Comparison of ENCODE assay signal across 27 mouse cellular contexts in genomic region chr3:138586213-138586612, GRCm38 (mm10).
A peak's percentile ranks its signal among the peaks of the same experiment; 100 is the strongest.
DNase-seq lines count a peak whose midpoint lies in the region; ATAC-seq lines count a peak whose summit lies in the region.
"Had no signal": no experiment of that assay in that cellular context is flagged by ENCODE, and none has a peak within 500 bp of the region (broad histone marks: within the 10 kb centered on the region; RNA-seq: fewer than 3 reads in every experiment).

No protein-coding gene starts in this region.

- peaks cover 5% of the 10 kb centered on the region; the same call in 1 of the 2 replicates for H3K4me1 ChIP-seq in hindbrain, embryonic 10.5 days (replicated peaks)
- no peaks in the 10 kb centered on the region for H3K4me1 ChIP-seq in hindbrain, embryonic 16.5 days (ENCODE audit: control insufficient read depth, insufficient read depth, low read depth, low read length)
- no peaks in the 10 kb centered on the region for H3K4me1 ChIP-seq in neural tube, embryonic 11.5 days (ENCODE audit: control insufficient read depth, insufficient read depth, low read length)
- no peaks in the 10 kb centered on the region for H3K4me1 ChIP-seq in neural tube, embryonic 15.5 days
- H3K4me1 ChIP-seq: embryonic facial prominence, embryonic 10.5 days; embryonic facial prominence, embryonic 13.5 days; hindbrain, embryonic 15.5 days had no signal

- H3K36me3 ChIP-seq in hindbrain, embryonic 10.5 days: no peaks in the 10 kb centered on the region
- H3K36me3 ChIP-seq in hindbrain, embryonic 16.5 days (ENCODE audit: control insufficient read depth, insufficient read depth, low read length): no peaks in the 10 kb centered on the region
- no peaks in the 10 kb centered on the region for H3K36me3 ChIP-seq in neural tube, embryonic 11.5 days (ENCODE audit: control insufficient read depth, insufficient read depth, low read length)
- H3K36me3 ChIP-seq in neural tube, embryonic 15.5 days: no peaks in the 10 kb centered on the region
- H3K36me3 ChIP-seq: embryonic facial prominence, embryonic 10.5 days; embryonic facial prominence, embryonic 13.5 days; heart, embryonic 10.5 days; heart, embryonic 13.5 days; hindbrain, embryonic 15.5 days had no signal

- H3K4me2 ChIP-seq in hindbrain, embryonic 16.5 days (ENCODE audit: low read length): no peak overlapping the region
- no peak overlapping the region for H3K4me2 ChIP-seq in neural tube, embryonic 11.5 days (ENCODE audit: low read depth)
- no peak overlapping the region for H3K4me2 ChIP-seq in neural tube, embryonic 15.5 days
- H3K4me2 ChIP-seq: embryonic facial prominence, embryonic 13.5 days; forebrain, embryonic 13.5 days; heart, embryonic 13.5 days; hindbrain, embryonic 15.5 days had no signal

- peak; percentile 32 for DNase-seq in embryo, embryonic 10.5 days (ENCODE audit: low spot score)
- DNase-seq in embryo, embryonic 9.5 days (ENCODE audit: extremely low spot score): no peak
- DNase-seq in hindbrain, embryonic 10.5 days (ENCODE audit: low spot score): no peak
- peak; percentile 30 for DNase-seq in neural tube, embryonic 11.5 days (ENCODE audit: low spot score)
- DNase-seq: adrenal gland, adult 8-10 months; adrenal gland, postnatal 25 days; cerebellum, adult 18-20 months; cerebellum, adult 9-10 months; cerebellum, postnatal 14 days; forebrain, postnatal 0 days; gastrocnemius, postnatal 25 days; heart, adult 2 months; heart, postnatal 14 days; heart, postnatal 4 days; kidney, adult 18-20 months had no signal

- 45% methylated on average over 7 of the region's 7 CpGs for WGBS in hindbrain, embryonic 10.5 days
- WGBS in hindbrain, embryonic 16.5 days: 30% methylated on average over 7 of the region's 7 CpGs
- 24% methylated on average over 7 of the region's 7 CpGs for WGBS in neural tube, embryonic 11.5 days
- WGBS in neural tube, embryonic 15.5 days: 22% methylated on average over 7 of the region's 7 CpGs

- no peak overlapping the region for H3K4me3 ChIP-seq in hindbrain, embryonic 10.5 days
- no peak overlapping the region for H3K4me3 ChIP-seq in hindbrain, embryonic 16.5 days (ENCODE audit: low read length)
- H3K4me3 ChIP-seq in neural tube, embryonic 11.5 days (ENCODE audit: low read depth, low read length): no peak overlapping the region
- no peak overlapping the region for H3K4me3 ChIP-seq in neural tube, embryonic 15.5 days (replicated peaks)
- H3K4me3 ChIP-seq: embryonic facial prominence, embryonic 10.5 days; embryonic facial prominence, embryonic 13.5 days; erythroblast, embryonic 14.5 days; forebrain, embryonic 13.5 days; heart, adult 2 months; heart, embryonic 10.5 days; heart, embryonic 13.5 days; hindbrain, embryonic 15.5 days had no signal

- ATAC-seq in hindbrain, embryonic 16.5 days: no peak
- no peak; the same call in 1 of the 2 replicates for ATAC-seq in neural tube, embryonic 11.5 days (ENCODE audit: insufficient read depth, low FRiP score, low TSS enrichment)
- ATAC-seq in neural tube, embryonic 15.5 days (ENCODE audit: low FRiP score): no peak
- ATAC-seq: activated CD4-positive, CD25-positive, alpha-beta regulatory T cell, adult 4 months; forebrain, embryonic 13.5 days; forebrain, postnatal 0 days; inflammation-experienced regulatory T-cells, adult 6 months; intestine, embryonic 16.5 days had no signal

- no peak overlapping the region for H3K9ac ChIP-seq in hindbrain, embryonic 16.5 days (ENCODE audit: low read depth, low read length)
- H3K9ac ChIP-seq in neural tube, embryonic 11.5 days (ENCODE audit: low read length): no peak overlapping the region
- H3K9ac ChIP-seq in neural tube, embryonic 15.5 days (replicated peaks): no peak overlapping the region
- H3K9ac ChIP-seq: embryonic facial prominence, embryonic 13.5 days; forebrain, embryonic 13.5 days; forebrain, postnatal 0 days; heart, embryonic 13.5 days; hindbrain, embryonic 15.5 days had no signal

- peaks cover 7% of the 10 kb centered on the region for H3K9me3 ChIP-seq in hindbrain, embryonic 10.5 days
- H3K9me3 ChIP-seq in hindbrain, embryonic 16.5 days (ENCODE audit: control insufficient read depth, low read length): no peaks in the 10 kb centered on the region
- peaks cover 3% of the 10 kb centered on the region; the same call in 1 of the 2 replicates for H3K9me3 ChIP-seq in neural tube, embryonic 11.5 days (ENCODE audit: control insufficient read depth, low read length)
- H3K9me3 ChIP-seq in neural tube, embryonic 15.5 days (replicated peaks): no peaks in the 10 kb centered on the region
- H3K9me3 ChIP-seq: heart, embryonic 10.5 days; hindbrain, embryonic 15.5 days had no signal

- H3K27ac ChIP-seq in hindbrain, embryonic 10.5 days: 0 out of 2 replicates have a peak overlapping the region, but pooled peaks have one; percentile 35
- H3K27ac ChIP-seq in hindbrain, embryonic 16.5 days (ENCODE audit: low read depth, low read length): no peak overlapping the region
- H3K27ac ChIP-seq in neural tube, embryonic 11.5 days (ENCODE audit: low read depth, low read length): no peak overlapping the region; the same call in 1 of the 2 replicates
- no peak overlapping the region for H3K27ac ChIP-seq in neural tube, embryonic 15.5 days (replicated peaks)
- H3K27ac ChIP-seq: embryonic facial prominence, embryonic 10.5 days; embryonic facial prominence, embryonic 13.5 days; forebrain, embryonic 13.5 days; heart, adult 2 months; heart, embryonic 10.5 days; heart, embryonic 13.5 days; hindbrain, embryonic 15.5 days had no signal

- 0 out of 2 replicates have a peak, but pooled peaks cover 3% of the 10 kb centered on the region for H3K27me3 ChIP-seq in hindbrain, embryonic 10.5 days (ENCODE audit: insufficient read depth, poor library complexity, severe bottlenecking)
- no peaks in the 10 kb centered on the region for H3K27me3 ChIP-seq in hindbrain, embryonic 16.5 days (replicated peaks; ENCODE audit: control insufficient read depth, insufficient read depth, low read length)
- no peaks in the 10 kb centered on the region for H3K27me3 ChIP-seq in neural tube, embryonic 11.5 days (ENCODE audit: control insufficient read depth, insufficient read depth, low read length)
- H3K27me3 ChIP-seq in neural tube, embryonic 15.5 days (replicated peaks): no peaks in the 10 kb centered on the region
- H3K27me3 ChIP-seq: embryonic facial prominence, embryonic 13.5 days; forebrain, embryonic 13.5 days; heart, embryonic 13.5 days; hindbrain, embryonic 15.5 days had no signal

Comparison
In these comparisons a context has a peak if more than half of its experiments do, and no peak if none do; other contexts are left out.
1. DNase-seq: peak in embryo, embryonic 10.5 days (single experiment) and neural tube, embryonic 11.5 days (single experiment); none in embryo, embryonic 9.5 days (single experiment) and hindbrain, embryonic 10.5 days (single experiment).